ENCODE assay signal across 10 mouse cellular contexts in the genomic region with DNA sequence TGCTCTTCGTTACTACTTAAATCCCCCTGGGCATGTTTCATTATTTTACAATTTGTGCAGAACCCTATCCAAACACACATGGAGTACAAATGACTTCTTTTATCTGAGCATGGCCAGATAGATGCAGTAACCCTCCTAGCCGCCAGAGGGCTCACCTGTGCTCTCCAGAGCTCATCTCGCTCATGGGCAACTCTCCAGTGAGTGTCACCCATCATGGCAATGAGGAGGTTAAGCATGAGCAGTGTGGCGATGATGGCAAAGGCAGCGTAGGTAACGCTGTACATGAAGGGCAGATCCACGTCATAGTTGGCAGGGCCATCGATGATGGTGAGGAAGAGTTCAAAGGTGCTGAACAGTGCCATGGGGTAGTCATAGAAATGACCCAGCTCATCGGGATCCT. TPM values are rescaled to one million over a fixed set of nuclear protein-coding genes. Genes with fewer than 3 reads are reported as not detected.
DNase-seq lines count a peak whose midpoint lies in the region.
"Had no signal": no experiment of that assay in that cellular context is flagged by ENCODE, and none has a peak within 500 bp of the region (broad histone marks: within the 10 kb centered on the region; RNA-seq: fewer than 3 reads in every experiment).

No protein-coding gene starts in this region.

- no peaks in the 10 kb centered on the region for H3K27me3 ChIP-seq in embryonic facial prominence, embryonic 10.5 days (replicated peaks; ENCODE audit: low read depth, poor library complexity, severe bottlenecking)
- H3K27me3 ChIP-seq: heart, embryonic 13.5 days had no signal

- no peaks in the 10 kb centered on the region for H3K4me1 ChIP-seq in embryonic facial prominence, embryonic 10.5 days

- intact Hi-C loops in left cerebral cortex, postnatal 14 days (cut with DNase I), result no loop called here

- no peak overlapping the region for H3K4me3 ChIP-seq in embryonic facial prominence, embryonic 10.5 days
- H3K4me3 ChIP-seq: heart, embryonic 13.5 days had no signal

- no peaks in the 10 kb centered on the region for H3K9me3 ChIP-seq in embryonic facial prominence, embryonic 10.5 days
- H3K9me3 ChIP-seq: heart, embryonic 13.5 days had no signal

- peak; percentile 37 to 44 for DNase-seq in cerebellum, postnatal 10 days
- no peak for DNase-seq in cerebellum, adult 9-10 months
- peak; percentile 57 to 85 for DNase-seq in left cerebral cortex, postnatal 14 days (ENCODE audit: low spot score in 2 of 2)
- DNase-seq in left cerebral cortex, adult 18-20 months (ENCODE audit: low spot score in 2 of 2), result no peak
- peak; percentile 23 for DNase-seq in embryonic facial prominence, embryonic 10.5 days (ENCODE audit: low spot score)
- peak; percentile 45 for DNase-seq in lung, postnatal 36 days
- DNase-seq in thymus, postnatal 36 days, result peak; percentile 61 to 66
- DNase-seq in frontal cortex, postnatal 14 days (ENCODE audit: low spot score in 2 of 2), result no peak

- no peak overlapping the region for H3K27ac ChIP-seq in embryonic facial prominence, embryonic 10.5 days (replicated peaks)
- H3K27ac ChIP-seq: heart, embryonic 13.5 days had no signal

- H3K36me3 ChIP-seq in embryonic facial prominence, embryonic 10.5 days (replicated peaks), result peaks cover 26% of the 10 kb centered on the region
- H3K36me3 ChIP-seq: heart, embryonic 13.5 days had no signal

- WGBS in embryonic facial prominence, embryonic 10.5 days, result 68% methylated on average over 9 of the region's 9 CpGs

RNA-seq across cellular contexts. Expression of gene Trpv6, which starts 13.5 kb away (rescaled TPM):
- 1 to 10 TPM; 1.8 to 3.0 TPM for total RNA-seq in left cerebral cortex, postnatal 14 days (2021)
- 1 to 10 TPM; 2.0 to 2.3 TPM for total RNA-seq in left cerebral cortex, adult 18-20 months (2021)
- 0.36 and 0.45 TPM in 2 replicates for polyA plus RNA-seq in embryonic facial prominence, embryonic 10.5 days (2016; fragmentation: Nextera tagmentation; extraction: Ambion mirVana)

RNA-seq across cellular contexts. Expression of gene Ephb6, which starts 17.4 kb away (rescaled TPM):
- total RNA-seq in left cerebral cortex, postnatal 14 days (2021), result 100 to 1,000 TPM; 142 to 146 TPM
- 100 to 1,000 TPM; 115 to 119 TPM for total RNA-seq in left cerebral cortex, adult 18-20 months (2021)
- polyA plus RNA-seq in embryonic facial prominence, embryonic 10.5 days (2016; fragmentation: Nextera tagmentation; extraction: Ambion mirVana), result 16.8 and 18.3 TPM in 2 replicates

RNA-seq across cellular contexts. Expression of gene Trpv5, which starts 57.9 kb away (rescaled TPM):
- not detected for total RNA-seq in left cerebral cortex, postnatal 14 days (2021)
- total RNA-seq in left cerebral cortex, adult 18-20 months (2021), result not detected
- polyA plus RNA-seq in embryonic facial prominence, embryonic 10.5 days (2016; fragmentation: Nextera tagmentation; extraction: Ambion mirVana), result not detected in 2 replicates
- polyA plus RNA-seq: C2C12; heart, embryonic 13.5 days had no signal

Comparison
In these comparisons a context has a peak if more than half of its experiments do, and no peak if none do; other contexts are left out.
1. DNase-seq: peak in cerebellum, postnatal 10 days (2 of 2), left cerebral cortex, postnatal 14 days (2 of 2), embryonic facial prominence, embryonic 10.5 days (single experiment), lung, postnatal 36 days (single experiment) and thymus, postnatal 36 days (2 of 2); none in cerebellum, adult 9-10 months (single experiment), left cerebral cortex, adult 18-20 months (0 of 2) and frontal cortex, postnatal 14 days (0 of 2).